Mouse (Mus musculus): ENCODE results near the gene Slc25a22. TPM values are rescaled to one million over a fixed set of nuclear protein-coding genes. Genes with fewer than 3 reads are reported as not detected.
"Not testable (repeated sequence)": the region's sequence is repeated elsewhere in the genome, so short reads cannot be mapped to it uniquely, and the experiment has no call there.

Slc25a22 gene
- polyA plus RNA-seq, 1 experiment: 30.3 TPM

DNA sequence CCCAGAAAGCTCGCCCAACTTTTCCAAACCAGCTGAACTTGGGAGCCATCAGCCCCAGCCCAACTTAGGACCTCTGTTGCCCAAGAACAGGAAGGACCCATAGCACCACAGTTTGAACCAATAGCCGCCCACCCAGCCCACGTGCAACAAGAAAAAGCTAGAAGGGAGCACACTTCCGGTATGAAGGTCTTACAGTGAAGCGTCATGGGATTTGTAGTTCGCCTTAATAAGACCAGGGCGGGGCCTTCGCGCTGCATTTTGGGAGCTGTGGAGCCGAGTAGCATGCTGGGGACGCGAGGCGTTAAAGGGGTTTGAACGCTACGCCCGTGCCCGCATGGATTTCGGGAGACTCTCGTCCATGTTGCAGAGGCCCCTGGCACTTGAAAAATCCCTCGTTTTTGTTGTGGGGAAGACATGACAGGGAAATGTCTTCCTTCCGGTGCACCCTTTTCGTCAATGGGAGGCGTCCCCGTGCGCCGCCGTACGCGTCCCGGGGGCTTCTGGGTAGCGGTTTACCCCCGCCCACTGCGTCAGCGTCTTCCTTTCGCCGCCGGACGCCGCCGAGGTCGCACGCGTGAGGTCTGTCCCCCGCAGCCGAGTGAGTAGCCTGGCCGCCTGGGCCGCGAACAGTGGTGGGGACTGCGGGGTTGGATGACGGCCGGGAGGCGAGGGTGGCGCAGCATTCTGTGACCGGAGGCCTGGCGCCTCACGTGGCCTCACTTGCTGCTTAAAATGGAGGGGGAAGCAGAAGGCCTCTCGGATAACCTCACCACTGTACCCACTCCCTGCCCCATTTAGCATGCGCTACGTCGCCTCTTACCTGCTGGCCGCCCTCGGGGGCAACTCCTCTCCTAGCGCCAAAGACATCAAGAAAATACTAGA is 9.7 kb upstream of the Slc25a22 start, which contains the start of gene Rplp2:
Gene Rplp2, plus strand, starts transcription at position 261 of the 882 bp plus-strand sequence.
- Histone ChIP-seq H3K4me1 (ENCODE audit: control insufficient read depth, insufficient read depth, low read length) (peaks cover 2% of the 10 kb centered on the region; the same call in 1 of the 2 replicates), H3K4me3 (replicated peaks; ENCODE audit: control insufficient read depth, low read depth, low read length) (peak within 1 kb of the TSS; percentile 94), H3K27ac (ENCODE audit: control insufficient read depth, insufficient read depth, low read depth, low read length, poor library complexity) (peak within 1 kb of the TSS; percentile 76)
- TF ChIP-seq CTCF (IDR thresholded peaks at IDR 0.05; ENCODE audit: control insufficient read depth, insufficient read depth, low read length) (no peak), POLR2A (IDR thresholded peaks at IDR 0.05; ENCODE audit: borderline replicate concordance, control insufficient read depth, low read depth, low read length) (peak; percentile 93; the same call in 1 of the 2 replicates)
- WGBS: under 1% methylated on average over 63 of the region's 63 CpGs

DNA sequence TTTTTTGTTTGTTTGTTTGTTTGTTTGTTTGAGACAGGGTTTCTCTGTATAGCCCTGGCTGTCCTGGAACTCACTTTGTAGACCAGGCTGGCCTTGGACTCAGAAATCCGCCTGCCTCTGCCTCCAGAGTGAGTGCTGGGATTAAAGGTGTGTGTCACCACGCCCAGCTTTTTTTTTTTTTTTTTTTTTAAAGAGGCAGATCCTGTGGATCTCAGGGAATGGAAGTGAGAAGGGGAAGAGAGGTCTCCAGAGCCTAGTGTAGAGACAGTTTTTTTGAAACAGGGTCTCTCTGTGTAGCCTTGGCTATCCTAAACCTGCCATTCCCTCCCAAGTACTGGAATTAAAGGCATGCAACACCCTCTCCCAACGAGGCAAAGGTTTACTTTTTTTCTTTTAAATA is 8.7 kb upstream of the Slc25a22 start:
- H3K4me3 ChIP-seq (replicated peaks; ENCODE audit: control insufficient read depth, low read depth, low read length); H3K27ac ChIP-seq (ENCODE audit: control insufficient read depth, insufficient read depth, low read depth, low read length, poor library complexity); H3K4me1 ChIP-seq (ENCODE audit: control insufficient read depth, insufficient read depth, low read length): not testable (repeated sequence)
- WGBS: 74% methylated on average over 3 of the region's 3 CpGs

DNA sequence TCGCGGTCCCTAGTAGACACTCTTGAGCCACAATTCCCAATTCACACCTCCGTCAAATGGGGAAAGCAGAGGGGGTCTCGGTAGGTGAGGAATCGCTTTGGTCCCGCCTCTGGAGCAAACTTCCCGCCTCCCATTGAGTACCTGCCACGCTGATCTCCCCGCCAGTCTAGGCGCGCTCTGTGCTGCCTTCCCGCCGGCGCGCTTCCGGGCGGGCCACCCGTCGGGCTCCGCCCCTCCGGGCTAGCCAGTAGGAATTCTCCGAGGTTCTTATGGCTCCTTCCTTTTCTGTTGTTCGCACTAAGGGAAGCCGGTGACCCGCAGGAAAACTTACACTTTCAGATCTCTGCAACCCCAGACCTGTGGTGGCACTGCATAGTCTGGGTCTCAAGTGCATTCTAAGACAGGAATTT is 6.1 kb upstream of the Slc25a22 start, which contains the start of gene Pidd1:
Gene Pidd1, minus strand, starts transcription at position 198 of the 410 bp plus-strand sequence.
- under 1% methylated on average over 25 of the region's 25 CpGs for WGBS
- Histone ChIP-seq H3K4me1 (ENCODE audit: control insufficient read depth, insufficient read depth, low read length) (peaks cover 2% of the 10 kb centered on the region; the same call in 1 of the 2 replicates), H3K4me3 (replicated peaks; ENCODE audit: control insufficient read depth, low read depth, low read length) (peak within 1 kb of the TSS; percentile 71), H3K27ac (ENCODE audit: control insufficient read depth, insufficient read depth, low read depth, low read length, poor library complexity) (peak within 1 kb of the TSS; percentile 40)
- no peak for TF ChIP-seq CTCF (IDR thresholded peaks at IDR 0.05; ENCODE audit: control insufficient read depth, insufficient read depth, low read length)
- TF ChIP-seq POLR2A (IDR thresholded peaks at IDR 0.05; ENCODE audit: borderline replicate concordance, control insufficient read depth, low read depth, low read length): peak; percentile 73; the same call in 1 of the 2 replicates

GRCm38 (mm10) chr7:141443081-141443821 is 5.6 kb upstream of the Slc25a22 start:
- 11% methylated on average over 12 of the region's 12 CpGs for WGBS
- TF ChIP-seq CTCF (IDR thresholded peaks at IDR 0.05; ENCODE audit: control insufficient read depth, insufficient read depth, low read length): peak; percentile 47; the same call in 1 of the 2 replicates
- no peak for TF ChIP-seq POLR2A (IDR thresholded peaks at IDR 0.05; ENCODE audit: borderline replicate concordance, control insufficient read depth, low read depth, low read length)

GRCm38 (mm10) chr7:141442199-141442598 is 4.5 kb upstream of the Slc25a22 start:
- TF ChIP-seq CTCF (IDR thresholded peaks at IDR 0.05; ENCODE audit: control insufficient read depth, insufficient read depth, low read length) (no peak), POLR2A (IDR thresholded peaks at IDR 0.05; ENCODE audit: borderline replicate concordance, control insufficient read depth, low read depth, low read length) (no peak)
- 92% methylated on average over 13 of the region's 13 CpGs for WGBS
- Histone ChIP-seq H3K4me3 (replicated peaks; ENCODE audit: control insufficient read depth, low read depth, low read length) (peak overlapping the region; percentile 71), H3K4me1 (ENCODE audit: control insufficient read depth, insufficient read depth, low read length) (peaks cover 2% of the 10 kb centered on the region; the same call in 1 of the 2 replicates), H3K27ac (ENCODE audit: control insufficient read depth, insufficient read depth, low read depth, low read length, poor library complexity) (no peak overlapping the region)

More at GRCm38 (mm10) chr7:141443081-141443821, 5.6 kb upstream of the Slc25a22 start:
- Histone ChIP-seq H3K27ac (ENCODE audit: control insufficient read depth, insufficient read depth, low read depth, low read length, poor library complexity) (0 out of 2 replicates have a peak overlapping the region, but pooled peaks have one; percentile 13), H3K4me1 (ENCODE audit: control insufficient read depth, insufficient read depth, low read length) (peaks cover 2% of the 10 kb centered on the region; the same call in 1 of the 2 replicates), H3K4me3 (replicated peaks; ENCODE audit: control insufficient read depth, low read depth, low read length) (peak overlapping the region; percentile 71)

GRCm38 (mm10) chr7:141441460-141441859 is 3.8 kb upstream of the Slc25a22 start:
- TF ChIP-seq POLR2A (IDR thresholded peaks at IDR 0.05; ENCODE audit: borderline replicate concordance, control insufficient read depth, low read depth, low read length): no peak
- no peak for TF ChIP-seq CTCF (IDR thresholded peaks at IDR 0.05; ENCODE audit: control insufficient read depth, insufficient read depth, low read length)

GRCm38 (mm10) chr7:141440613-141441012 is 2.9 kb upstream of the Slc25a22 start:
- TF ChIP-seq CTCF (IDR thresholded peaks at IDR 0.05; ENCODE audit: control insufficient read depth, insufficient read depth, low read length) (peak; percentile 77), POLR2A (IDR thresholded peaks at IDR 0.05; ENCODE audit: borderline replicate concordance, control insufficient read depth, low read depth, low read length) (no peak)
- H3K4me1 ChIP-seq (ENCODE audit: control insufficient read depth, insufficient read depth, low read length): peaks cover 5% of the 10 kb centered on the region
- 27% methylated on average over 6 of the region's 6 CpGs for WGBS
- H3K27ac ChIP-seq (ENCODE audit: control insufficient read depth, insufficient read depth, low read depth, low read length, poor library complexity): no peak overlapping the region
- no peak overlapping the region for H3K4me3 ChIP-seq (replicated peaks; ENCODE audit: control insufficient read depth, low read depth, low read length)

More at GRCm38 (mm10) chr7:141441460-141441859, 3.8 kb upstream of the Slc25a22 start:
- Histone ChIP-seq H3K4me3 (replicated peaks; ENCODE audit: control insufficient read depth, low read depth, low read length) (no peak overlapping the region), H3K27ac (ENCODE audit: control insufficient read depth, insufficient read depth, low read depth, low read length, poor library complexity) (no peak overlapping the region), H3K4me1 (ENCODE audit: control insufficient read depth, insufficient read depth, low read length) (peaks cover 2% of the 10 kb centered on the region; the same call in 1 of the 2 replicates)
- WGBS: 95% methylated on average over 9 of the region's 9 CpGs

DNA sequence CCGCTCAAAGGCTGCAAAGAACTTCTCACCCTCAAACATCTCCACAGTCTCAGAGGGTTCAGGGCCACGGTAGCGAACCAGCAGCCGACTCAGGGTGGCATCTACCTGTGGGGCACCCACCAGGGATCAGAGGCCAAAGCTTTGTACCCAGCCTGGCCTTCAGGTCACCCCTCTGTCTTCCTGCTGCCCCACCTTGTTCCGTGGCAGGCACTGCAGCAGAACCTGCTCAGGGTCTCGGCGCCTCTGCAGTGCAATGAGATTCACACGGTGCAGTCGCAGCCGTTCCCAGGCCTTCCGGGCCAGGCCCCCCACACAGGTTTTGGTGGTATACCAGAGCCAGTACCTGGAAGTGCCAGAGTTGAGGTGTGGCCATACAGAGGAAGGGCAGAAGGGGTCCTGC is 2.1 kb upstream of the Slc25a22 start:
- H3K4me3 ChIP-seq (replicated peaks; ENCODE audit: control insufficient read depth, low read depth, low read length): no peak overlapping the region
- TF ChIP-seq CTCF (IDR thresholded peaks at IDR 0.05; ENCODE audit: control insufficient read depth, insufficient read depth, low read length) (no peak), POLR2A (IDR thresholded peaks at IDR 0.05; ENCODE audit: borderline replicate concordance, control insufficient read depth, low read depth, low read length) (no peak)
- H3K4me1 ChIP-seq (ENCODE audit: control insufficient read depth, insufficient read depth, low read length): peaks cover 5% of the 10 kb centered on the region
- H3K27ac ChIP-seq (ENCODE audit: control insufficient read depth, insufficient read depth, low read depth, low read length, poor library complexity): no peak overlapping the region
- 96% methylated on average over 11 of the region's 11 CpGs for WGBS

All from bone marrow, adult 2 months (tissue).